Mouse (Mus musculus) MEL (cell line): ENCODE results near the gene Tpcn2. TPM values are rescaled to one million over a fixed set of nuclear protein-coding genes. Genes with fewer than 3 reads are reported as not detected.
A peak's percentile ranks its signal among the peaks of the same experiment; 100 is the strongest.

Source experiments
- DNase-seq: peaks from one replicate; pipeline ENCODE4 v3.0.0; 2011; ENCODE audit warnings: low read depth, low spot score
- H3K27ac ChIP-seq: 2 replicates; pipeline ENCODE4 v1.5.1; 2012; ENCODE audit warnings: low read depth, mild to moderate bottlenecking, control low read depth, low read length, moderate library complexity; ENCODE audit not compliant: control insufficient read depth
- H3K27me3 ChIP-seq, 2 experiments: fragments of 150-350 bp in 1 of 2; sonication (generic) in 1 of 2; 2 replicates each; pipeline ENCODE4 v1.6.1; 2012; ENCODE audit warnings: low read length in 2 of 2, mild to moderate bottlenecking in 2 of 2, improper control_type of control experiment in 1 of 2, moderate library complexity in 1 of 2; ENCODE audit not compliant: insufficient read depth in 2 of 2, control insufficient read depth in 1 of 2
- H3K36me3 ChIP-seq, 2 experiments: 2 replicates each; pipeline ENCODE4 v1.6.1; 2012 to 2014; ENCODE audit warnings: low read length in 2 of 2, improper control_type of control experiment in 1 of 2, inconsistent platforms in 1 of 2, mild to moderate bottlenecking in 1 of 2; ENCODE audit not compliant: insufficient read depth in 2 of 2, control insufficient read depth in 1 of 2
- H3K4me1 ChIP-seq, 2 experiments: fragments of 150-350 bp in 1 of 2; sonication (generic) in 1 of 2; 2 replicates each; pipeline ENCODE4 v1.6.1; 2012; ENCODE audit warnings: low read length in 2 of 2, improper control_type of control experiment in 1 of 2, mild to moderate bottlenecking in 1 of 2; ENCODE audit not compliant: insufficient read depth in 2 of 2, control insufficient read depth in 1 of 2
- H3K4me3 ChIP-seq, 2 experiments: fragments of 150-350 bp in 1 of 2; sonication (generic) in 1 of 2; 2 replicates each; pipeline ENCODE4 v1.5.1; 2012; ENCODE audit warnings: low read depth in 2 of 2, low read length in 2 of 2, mild to moderate bottlenecking in 2 of 2, moderate library complexity in 2 of 2, control low read depth in 1 of 2, improper control_type of control experiment in 1 of 2; ENCODE audit not compliant: control insufficient read depth in 1 of 2, insufficient read depth in 1 of 2
- H3K79me2 ChIP-seq: 2 replicates; pipeline ENCODE4 v1.6.1; 2012; ENCODE audit warnings: mild to moderate bottlenecking, low read length, moderate library complexity; ENCODE audit not compliant: control insufficient read depth, poor library complexity, insufficient read depth
- H3K9ac ChIP-seq: 2 replicates; pipeline ENCODE4 v1.6.1; 2012; ENCODE audit warnings: low read depth, mild to moderate bottlenecking, control low read depth, low read length, moderate library complexity; ENCODE audit not compliant: control insufficient read depth, poor library complexity, severe bottlenecking
- H3K9me3 ChIP-seq: fragments of 150-350 bp; sonication (generic); replicated peaks from 2 replicates; pipeline ENCODE4 v1.6.1; 2012; ENCODE audit warnings: mild to moderate bottlenecking, low read length, improper control_type of control experiment, moderate library complexity; ENCODE audit not compliant: insufficient read depth
- BHLHE40 ChIP-seq: IDR thresholded peaks from 2 replicates; pipeline ENCODE4 v1.6.1; 2012; ENCODE audit warnings: low read depth, mild to moderate bottlenecking, inconsistent platforms, low read length, improper control_type of control experiment, borderline replicate concordance
- CTCF ChIP-seq, 3 experiments: IDR thresholded peaks in 2 of 3; conservative IDR thresholded peaks in 1 of 3; 2 replicates each; pipeline ENCODE4 v1.5.1; 2011 to 2012; ENCODE audit warnings: low read length in 3 of 3, low read depth in 2 of 3, mild to moderate bottlenecking in 2 of 3, improper control_type of control experiment in 1 of 3, inconsistent platforms in 1 of 3, mixed read lengths in 1 of 3, moderate library complexity in 1 of 3; ENCODE audit not compliant: control insufficient read depth in 1 of 3, insufficient read depth in 1 of 3, poor library complexity in 1 of 3, severe bottlenecking in 1 of 3
- ELF1 ChIP-seq: IDR thresholded peaks from 2 replicates; pipeline ENCODE4 v1.6.1; 2014; ENCODE audit warnings: low read depth, mild to moderate bottlenecking, inconsistent platforms, low read length, improper control_type of control experiment, moderate library complexity
- EP300 ChIP-seq, 2 experiments: IDR thresholded peaks; 2 replicates each; pipeline ENCODE4 v1.6.1; 2011; ENCODE audit warnings: improper control_type of control experiment in 2 of 2, low read length in 2 of 2, low read depth in 1 of 2, mild to moderate bottlenecking in 1 of 2
- ETS1 ChIP-seq: IDR thresholded peaks from 2 replicates; pipeline ENCODE4 v1.6.1; 2012; ENCODE audit warnings: low read depth, mild to moderate bottlenecking, inconsistent platforms, low read length, improper control_type of control experiment, moderate library complexity
- GABPA ChIP-seq: IDR thresholded peaks from 2 replicates; pipeline ENCODE4 v1.6.1; 2012; ENCODE audit warnings: low read depth, mild to moderate bottlenecking, inconsistent platforms, low read length, improper control_type of control experiment, moderate library complexity
- KAT2A ChIP-seq: conservative IDR thresholded peaks from 2 replicates; pipeline ENCODE4 v1.6.1; 2012; ENCODE audit warnings: low read depth, low read length, improper control_type of control experiment, inconsistent platforms
- MAFK ChIP-seq: IDR thresholded peaks from 2 replicates; pipeline ENCODE4 v1.6.1; 2011; ENCODE audit warnings: low read depth, mild to moderate bottlenecking, low read length, improper control_type of control experiment, borderline replicate concordance
- MAZ ChIP-seq: IDR thresholded peaks from 2 replicates; pipeline ENCODE4 v1.6.1; 2012; ENCODE audit warnings: low read depth, mild to moderate bottlenecking, inconsistent platforms, low read length, improper control_type of control experiment
- MEF2A ChIP-seq: IDR thresholded peaks from 2 replicates; pipeline ENCODE4 v1.6.1; 2014; ENCODE audit warnings: low read depth, mild to moderate bottlenecking, inconsistent platforms, low read length, improper control_type of control experiment; ENCODE audit not compliant: poor library complexity, insufficient replicate concordance, severe bottlenecking; ENCODE audit errors: extremely low read depth
- NELFE ChIP-seq: IDR thresholded peaks from 2 replicates; pipeline ENCODE4 v1.6.1; 2011; ENCODE audit warnings: low read depth, low read length, improper control_type of control experiment
- POLR2AphosphoS2 ChIP-seq: IDR thresholded peaks from 2 replicates; pipeline ENCODE4 v1.6.1; 2011; ENCODE audit warnings: low read length, improper control_type of control experiment
- POLR2AphosphoS5 ChIP-seq: IDR thresholded peaks from 2 replicates; pipeline ENCODE4 v1.6.1; 2012; ENCODE audit warnings: low read depth, borderline replicate concordance, mild to moderate bottlenecking, inconsistent platforms, low read length, moderate library complexity, mixed read lengths
- RAD21 ChIP-seq: IDR thresholded peaks from 2 replicates; pipeline ENCODE4 v1.6.1; 2011; ENCODE audit warnings: mild to moderate bottlenecking, low read depth, low read length, improper control_type of control experiment
- SMC3 ChIP-seq: IDR thresholded peaks from 2 replicates; pipeline ENCODE4 v1.6.1; 2011; ENCODE audit warnings: low read depth, low read length, improper control_type of control experiment
- ZC3H11A ChIP-seq: IDR thresholded peaks from 2 replicates; pipeline ENCODE4 v1.6.1; 2012; ENCODE audit warnings: low read depth, mild to moderate bottlenecking, inconsistent platforms, low read length, improper control_type of control experiment
- ZKSCAN1 ChIP-seq: IDR thresholded peaks from 2 replicates; pipeline ENCODE4 v1.6.1; 2012; ENCODE audit warnings: low read depth, mild to moderate bottlenecking, inconsistent platforms, low read length, improper control_type of control experiment, moderate library complexity
- ZNF384 ChIP-seq: IDR thresholded peaks from 2 replicates; pipeline ENCODE4 v1.6.1; 2012; ENCODE audit warnings: low read depth, mild to moderate bottlenecking, inconsistent platforms, low read length, improper control_type of control experiment
- polyA plus RNA-seq, 2 experiments: library from polyadenylated mRNA; stranded (reverse) in 1 of 2; unstranded in 1 of 2; fragments of >175 nt in 1 of 2; fragments of >200 nt in 1 of 2; gene quantifications; 2 replicates each; pipeline versions ENCODE4 v1.2.1 to v1.2.4; 2012; ENCODE audit warnings: low replicate concordance in 2 of 2, low read depth in 1 of 2; ENCODE audit not compliant: insufficient read length in 2 of 2, insufficient read depth in 1 of 2, missing spikeins in 1 of 2
- total RNA-seq: library from RNA; depleted of rRNA; stranded (reverse); fragments of 300-350 nt; gene quantifications from 2 replicates; pipeline ENCODE4 v1.2.3, GENCODE M21; 2012

The Tpcn2 gene
- total and polyA plus RNA-seq, 3 experiments: 6.4 to 10.3 TPM; not detected in 1

DNA sequence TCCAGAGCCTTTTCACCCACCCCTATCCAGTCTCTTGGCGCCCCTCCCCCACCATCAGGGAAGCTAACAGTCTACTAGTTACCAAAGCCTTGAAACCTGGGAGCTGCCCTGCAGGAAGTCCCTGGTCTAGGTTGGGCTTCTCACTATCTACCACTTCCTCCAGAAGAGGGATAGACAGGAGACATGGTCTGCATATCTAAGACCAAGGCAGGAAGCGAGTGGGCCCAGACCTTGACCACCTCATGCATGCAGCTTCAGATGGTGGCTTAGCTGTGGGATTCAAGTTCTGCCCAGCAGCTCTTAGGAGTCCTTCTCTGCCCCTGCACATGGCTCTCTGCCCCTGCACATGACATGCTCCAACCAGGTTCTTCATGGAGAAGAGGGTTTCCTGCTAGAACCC lies 34.9 kb downstream of the Tpcn2 start:
- no peaks in the 10 kb centered on the region for H3K4me1 ChIP-seq

DNA sequence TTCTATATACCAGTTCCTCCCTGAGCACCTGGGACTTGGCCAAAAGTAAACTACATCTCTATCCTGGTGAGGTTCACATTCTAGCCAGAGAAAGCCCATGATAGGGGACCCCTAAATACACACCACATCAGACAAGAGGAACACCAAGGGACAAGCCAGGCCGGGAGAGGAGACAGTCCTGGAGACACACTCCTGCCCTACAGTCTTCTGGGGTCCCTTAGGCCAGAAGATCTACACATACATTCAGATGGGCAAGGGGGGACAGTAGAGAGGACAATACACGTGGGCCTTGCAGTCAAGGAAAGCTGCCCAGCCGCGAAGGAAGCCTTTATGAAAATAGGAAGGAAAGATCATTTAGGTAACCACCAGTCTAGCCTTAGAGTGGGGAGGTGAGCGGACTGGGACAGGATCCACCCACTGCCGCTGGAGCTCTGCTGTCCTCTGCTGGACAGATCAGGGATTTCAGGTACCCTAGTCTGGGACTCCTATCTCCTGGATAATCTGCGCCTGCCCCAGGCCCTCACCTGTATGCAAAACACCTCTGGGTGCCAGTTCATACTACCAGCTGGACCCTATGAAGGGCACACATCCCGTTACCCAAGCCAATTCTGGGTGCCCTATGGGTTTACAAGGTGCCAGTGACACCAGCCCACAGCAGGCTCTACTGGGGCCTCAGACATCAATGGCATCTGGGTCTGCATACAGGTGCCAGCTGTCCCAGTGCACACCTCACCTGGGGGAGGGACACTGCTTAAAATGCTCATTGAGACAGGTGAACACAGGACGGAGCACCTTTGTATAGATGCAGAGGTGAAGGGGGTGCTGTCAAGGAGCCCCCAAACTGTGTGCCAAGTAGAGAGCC lies 40.7 kb downstream of the Tpcn2 start:
- no peak overlapping the region for H3K27ac ChIP-seq
- peak; percentile 59 to 76 (median 64) for TF ChIP-seq CTCF (IDR thresholded peaks at IDR 0.05 in 2 of 3, conservative IDR thresholded peaks at IDR 0.05 in 1 of 3; ENCODE audit: control insufficient read depth in 1 of 3, insufficient read depth in 1 of 3, low read depth in 2 of 3, low read length in 3 of 3, poor library complexity in 1 of 3, severe bottlenecking in 1 of 3)
- TF ChIP-seq MAFK: no peak
- TF ChIP-seq SMC3: peak; percentile 45
- peak; percentile 65 for TF ChIP-seq RAD21
- TF ChIP-seq, all 39 proteins: peak for 3
- no peaks in the 10 kb centered on the region for H3K79me2 ChIP-seq

More for the DNA sequence above, 34.9 kb downstream of the Tpcn2 start:
- no peak for DNase-seq
- Histone ChIP-seq H3K4me3 (no peak overlapping the region), H3K27ac (no peak overlapping the region), H3K9ac (no peak overlapping the region), H3K9me3 (no peaks in the 10 kb centered on the region), H3K79me2 (no peaks in the 10 kb centered on the region), H3K36me3 (no peaks in the 10 kb centered on the region), H3K27me3 (no peaks in the 10 kb centered on the region)
- TF ChIP-seq EP300 (IDR thresholded peaks at IDR 0.05; ENCODE audit: low read depth in 1 of 2, low read length in 2 of 2) (no peak), MEF2A (no peak), NELFE (no peak), ELF1 (no peak), CTCF (IDR thresholded peaks at IDR 0.05 in 2 of 3, conservative IDR thresholded peaks at IDR 0.05 in 1 of 3; ENCODE audit: control insufficient read depth in 1 of 3, insufficient read depth in 1 of 3, low read depth in 2 of 3, low read length in 3 of 3, poor library complexity in 1 of 3, severe bottlenecking in 1 of 3) (no peak), BHLHE40 (no peak), ZC3H11A (no peak), ETS1 (no peak), POLR2AphosphoS2 (no peak), KAT2A (no peak), RAD21 (no peak), MAZ (no peak), ZNF384 (no peak), ZKSCAN1 (no peak), MAFK (no peak), POLR2AphosphoS5 (no peak), GABPA (no peak)

More for the DNA sequence above, 40.7 kb downstream of the Tpcn2 start:
- Histone ChIP-seq H3K27me3 (no peaks in the 10 kb centered on the region), H3K4me1 (no peaks in the 10 kb centered on the region), H3K4me3 (no peak overlapping the region), H3K9ac (no peak overlapping the region), H3K36me3 (no peaks in the 10 kb centered on the region), H3K9me3 (no peaks in the 10 kb centered on the region)
- peak; percentile 13 for DNase-seq
